Mouse (Mus musculus): ENCODE data around the gene Plod2.

DNA sequence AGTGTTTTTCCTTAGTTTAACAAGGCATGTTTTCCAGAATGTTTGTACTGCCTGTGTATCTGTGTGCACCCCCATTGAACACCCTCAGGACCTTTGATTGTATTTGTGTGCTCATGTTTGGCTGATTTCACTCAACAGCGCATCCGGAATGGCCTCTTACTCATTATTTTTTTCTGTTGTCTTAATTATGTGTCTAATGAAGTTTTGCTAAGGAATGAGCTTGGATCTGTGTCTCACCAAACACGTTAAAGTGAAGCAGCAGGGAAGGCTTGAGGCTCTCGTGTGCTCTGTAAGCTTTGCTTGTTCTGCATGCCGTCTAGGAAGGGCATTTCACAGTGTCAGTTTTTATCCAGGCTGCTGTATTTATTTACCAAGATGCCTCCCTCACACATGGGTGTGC, 59.5 kb downstream of the Plod2 start:
- TF ChIP-seq CHD1 (IDR thresholded peaks at IDR 0.05; ENCODE audit: low read depth, low read length) (no peak), RCOR1 (IDR thresholded peaks at IDR 0.05; ENCODE audit: low read depth, low read length) (no peak), HCFC1 (IDR thresholded peaks at IDR 0.05; ENCODE audit: low read depth, low read length) (no peak), MAZ (IDR thresholded peaks at IDR 0.05; ENCODE audit: low read depth, low read length) (no peak), ELF1 (IDR thresholded peaks at IDR 0.05; ENCODE audit: low read depth, low read length) (no peak), MAX (IDR thresholded peaks at IDR 0.05; ENCODE audit: low read length) (no peak), CTCF (IDR thresholded peaks at IDR 0.05 in 2 of 3, conservative IDR thresholded peaks at IDR 0.05 in 1 of 3; ENCODE audit: control insufficient read depth in 1 of 3, insufficient read depth in 1 of 3, low read depth in 2 of 3, low read length in 3 of 3, poor library complexity in 1 of 3, severe bottlenecking in 1 of 3) (no peak), MEF2A (IDR thresholded peaks at IDR 0.05; ENCODE audit: extremely low read depth, insufficient replicate concordance, low read depth, low read length, poor library complexity, severe bottlenecking) (no peak), MXI1 (IDR thresholded peaks at IDR 0.05; ENCODE audit: low read depth, low read length) (no peak)
